Mouse (Mus musculus) skeletal muscle tissue, adult 2 months (tissue): ENCODE measurements around the gene Kif18b.

Experiments used
- DNase-seq: peaks from one replicate; pipeline ENCODE4 v3.0.0-alpha.2; 2012; ENCODE audit warnings: low read depth, low spot score

Kif18b gene

GRCm38 (mm10) chr11:102924557-102925350, at the start of gene Kif18b:
Kif18b (minus strand) TSS chr11:102925124.
- peak; percentile 92 for DNase-seq

DNA sequence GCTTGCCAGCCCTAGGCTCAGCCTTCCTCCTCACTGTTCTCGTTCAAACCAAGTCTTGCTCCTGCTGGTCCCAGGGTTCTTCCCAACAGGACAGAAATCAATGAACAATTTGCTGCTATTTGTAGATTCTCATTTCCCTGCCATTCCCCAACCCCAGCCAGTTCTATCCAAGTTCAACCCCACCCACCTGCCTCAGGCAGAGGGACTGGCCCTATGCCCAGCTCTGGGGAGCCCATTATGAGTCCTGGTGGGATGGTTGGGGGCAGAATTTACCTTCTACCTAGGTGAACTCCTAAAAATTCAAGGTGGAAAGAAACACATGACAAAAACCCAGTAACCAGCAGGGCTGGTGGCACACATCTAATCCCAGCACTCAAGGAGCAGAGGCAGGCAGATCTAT, 47.4 kb upstream of the Kif18b start:
- no peak for DNase-seq

GRCm38 (mm10) chr11:102971604-102972003, 46.7 kb upstream of the Kif18b start:
- no peak for DNase-seq

GRCm38 (mm10) chr11:102964547-102965091, 39.7 kb upstream of the Kif18b start:
- no peak for DNase-seq

GRCm38 (mm10) chr11:102963855-102964546, 39.1 kb upstream of the Kif18b start:
- DNase-seq, result no peak

- DNase-seq, result no peak
Measured at GRCm38 (mm10) chr11:102963246-102963854, 38.4 kb upstream of the Kif18b start.

GRCm38 (mm10) chr11:102962861-102963245, 37.9 kb upstream of the Kif18b start:
- DNase-seq, result no peak

DNA sequence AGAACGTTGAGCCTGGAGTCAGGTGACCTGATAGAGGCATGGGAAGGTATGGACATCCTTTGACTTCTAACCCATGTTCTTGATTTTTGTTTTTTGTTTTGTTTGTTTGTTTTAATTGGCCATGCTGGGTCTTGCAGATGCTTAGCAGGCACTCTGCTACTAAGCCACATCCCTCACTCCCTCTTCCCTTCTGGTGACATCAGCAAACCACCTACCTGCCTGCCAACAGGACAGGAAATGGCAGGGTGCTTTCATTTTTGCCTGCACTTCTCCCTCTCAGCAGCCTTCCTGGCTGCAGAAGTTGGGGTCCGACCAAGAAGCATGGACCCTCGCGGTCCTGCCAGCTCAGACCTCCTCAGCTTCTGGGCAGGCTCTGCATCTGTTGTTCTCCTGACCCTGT, 36.2 kb upstream of the Kif18b start:
- DNase-seq, result no peak

DNA sequence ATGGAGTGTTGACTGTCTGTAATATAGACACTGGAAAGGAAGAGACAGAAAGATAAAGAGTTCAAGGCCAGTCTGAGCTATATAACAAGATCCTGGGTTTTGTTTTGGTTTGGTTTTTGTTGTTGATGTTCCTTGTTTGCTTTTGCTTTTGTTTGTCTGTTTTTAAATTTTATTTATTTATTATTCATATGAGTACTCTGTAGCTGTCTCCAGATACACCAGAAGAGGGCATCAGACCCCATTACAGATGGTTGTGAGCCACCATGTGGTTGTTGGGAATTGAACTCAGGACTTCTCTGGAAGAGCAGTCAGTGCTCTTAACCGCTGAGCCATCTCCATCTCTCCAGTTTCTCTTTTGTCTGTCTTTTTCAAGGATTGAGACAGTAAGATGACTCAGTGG, 33.9 kb upstream of the Kif18b start:
- DNase-seq, result no peak

- DNase-seq, result no peak
Measured at GRCm38 (mm10) chr11:102958431-102958830, 33.5 kb upstream of the Kif18b start.

DNA sequence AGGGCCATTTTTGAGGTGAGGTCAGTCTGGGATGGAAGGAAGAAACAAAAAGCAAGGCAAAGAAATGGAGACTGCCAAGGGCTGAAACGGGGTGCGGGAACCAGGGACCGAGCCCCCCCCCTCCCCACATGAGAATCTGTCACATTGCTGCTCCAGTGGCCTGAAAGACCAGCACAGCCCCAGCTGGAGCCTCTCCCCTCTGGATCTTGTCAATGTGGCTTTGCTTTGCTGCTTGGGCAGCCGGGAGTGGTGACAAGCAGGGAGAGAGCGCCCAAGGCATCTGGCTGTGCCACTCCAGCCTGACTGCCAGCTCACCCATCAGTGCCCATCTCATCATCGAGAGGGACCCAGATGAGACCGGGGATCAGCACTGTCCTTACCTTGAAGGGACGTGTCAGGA, 32.8 kb upstream of the Kif18b start:
- no peak for DNase-seq

- peak; percentile 24 for DNase-seq
Measured at GRCm38 (mm10) chr11:102956962-102957614, 32.2 kb upstream of the Kif18b start.

- DNase-seq, result no peak
Measured at GRCm38 (mm10) chr11:102952922-102953321, 28.0 kb upstream of the Kif18b start.

DNA sequence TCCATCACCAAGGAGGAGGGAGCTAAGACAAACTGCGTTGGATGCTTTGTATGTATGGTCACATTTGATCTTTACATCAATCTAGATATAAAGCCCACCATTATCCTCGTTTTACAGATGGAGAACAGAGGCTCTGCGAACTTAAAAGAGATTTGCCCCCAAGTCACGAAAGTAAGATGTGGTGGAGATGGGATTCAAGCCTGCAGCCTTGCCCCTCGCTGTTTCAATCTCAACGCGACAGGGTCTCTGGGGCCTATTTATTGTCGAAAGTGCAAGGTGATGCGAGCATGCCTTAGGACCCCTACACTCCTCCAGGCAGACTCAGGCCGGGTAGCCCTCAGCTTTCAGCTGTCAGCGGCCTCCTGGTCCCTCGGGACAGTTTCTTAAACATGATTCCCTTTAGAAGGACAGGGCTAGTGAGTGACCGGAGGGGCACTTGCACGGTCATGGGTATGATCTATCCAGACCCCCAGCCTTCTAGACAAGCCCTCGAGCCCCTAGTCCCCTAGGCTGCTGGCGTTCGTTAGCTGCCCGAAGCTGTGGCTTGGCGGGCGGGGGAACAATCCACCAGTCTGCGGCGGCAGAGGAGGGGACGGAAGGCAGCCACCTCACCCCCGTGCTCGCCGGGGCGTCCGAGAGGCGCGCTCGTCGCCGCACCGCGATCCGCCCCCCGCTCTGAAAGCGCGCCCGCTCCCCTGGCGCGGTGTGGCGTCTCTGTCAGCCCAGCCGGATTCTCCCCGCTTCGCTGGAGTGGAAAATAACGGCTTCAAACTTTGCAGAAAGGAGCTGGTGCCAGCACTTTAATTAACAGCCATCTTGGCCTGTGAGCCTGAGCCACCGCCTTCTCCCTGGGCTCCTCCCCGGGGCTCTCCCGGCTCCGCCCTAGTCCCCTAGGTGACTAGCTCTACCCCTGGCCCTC, 23.4 kb upstream of the Kif18b start:
- DNase-seq, result no peak

DNA sequence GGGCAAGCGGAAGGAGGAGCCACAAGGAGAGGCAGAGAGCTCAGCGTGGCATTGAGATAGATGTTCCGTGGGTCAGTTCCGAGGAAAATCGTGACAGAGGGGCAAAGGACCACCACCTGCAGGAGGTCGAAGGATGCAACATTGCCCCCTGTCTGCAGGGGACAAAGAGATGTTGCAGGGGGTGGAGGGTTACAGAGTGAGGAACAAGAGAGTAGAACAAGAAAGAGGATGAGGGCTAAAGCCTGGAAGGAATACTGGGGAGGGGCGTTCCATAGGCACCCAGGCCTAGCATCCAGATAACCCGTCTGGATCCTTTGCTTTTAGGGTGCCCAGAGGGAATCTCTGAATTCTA, 22.0 kb upstream of the Kif18b start:
- no peak for DNase-seq

DNA sequence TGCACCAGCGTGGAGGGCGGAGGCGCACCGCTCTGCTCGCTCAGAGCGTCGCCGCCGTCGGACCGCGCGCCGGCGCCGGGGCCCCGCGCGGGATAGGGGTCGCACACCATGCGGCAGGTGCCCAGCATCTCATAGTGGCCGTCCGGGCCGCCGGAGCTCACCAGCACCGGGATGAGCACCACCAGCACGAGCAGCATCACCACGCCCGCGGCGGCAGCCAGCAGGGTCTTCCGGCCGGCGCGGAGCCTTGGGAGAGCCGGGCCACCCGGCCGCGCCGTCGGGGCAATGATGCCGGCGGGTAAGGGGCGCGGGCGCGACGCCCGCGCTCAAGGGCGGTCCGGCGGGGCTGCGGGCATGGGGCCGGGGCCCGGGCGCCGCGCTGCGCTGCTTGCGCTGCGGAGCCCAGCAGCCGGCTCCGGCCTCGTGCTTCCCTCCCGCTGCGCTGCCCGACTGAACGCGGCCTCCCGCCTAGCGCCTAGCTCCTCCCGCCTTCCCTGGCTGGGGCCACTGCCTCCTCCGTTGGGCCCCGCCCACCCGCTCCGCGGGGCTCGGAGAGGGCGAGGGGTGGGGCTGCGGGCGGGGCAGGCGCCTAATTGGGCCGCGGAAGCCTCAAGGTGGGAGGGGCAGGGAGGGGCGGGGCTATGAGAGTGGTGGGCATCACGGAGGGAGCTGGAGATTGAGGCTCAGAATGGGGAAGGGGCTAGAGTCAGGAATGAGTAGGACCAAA, 21.5 kb upstream of the Kif18b start, which contains the start of gene C1ql1:
Gene C1ql1 (minus strand): TSS at position 424 of the 727 bp plus-strand sequence.
- peak; percentile 55 for DNase-seq

GRCm38 (mm10) chr11:102945306-102946264, 20.7 kb upstream of the Kif18b start:
- no peak for DNase-seq

DNA sequence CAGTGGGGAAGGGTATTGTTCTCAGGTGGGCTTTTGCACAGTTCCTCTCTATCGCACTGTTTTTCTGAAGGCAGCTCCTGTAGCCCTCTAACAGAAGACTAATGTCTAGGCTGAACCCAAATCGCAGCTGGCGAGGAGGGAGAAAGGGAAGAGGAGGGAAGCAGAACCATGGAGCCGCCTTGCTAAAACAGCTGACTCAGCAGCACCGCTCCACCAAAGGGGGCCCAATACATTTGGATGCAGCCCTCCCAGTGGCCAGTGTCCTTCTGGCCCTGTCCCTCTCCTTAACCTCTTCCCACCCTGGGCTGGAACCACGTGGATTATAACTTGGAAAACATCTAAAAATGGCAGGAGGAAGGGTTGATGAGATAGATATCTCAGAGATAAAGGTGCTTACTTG, 16.3 kb upstream of the Kif18b start:
- DNase-seq, result no peak
